Comparison of ENCODE assay signal across 16 mouse cellular contexts in the genomic region with DNA sequence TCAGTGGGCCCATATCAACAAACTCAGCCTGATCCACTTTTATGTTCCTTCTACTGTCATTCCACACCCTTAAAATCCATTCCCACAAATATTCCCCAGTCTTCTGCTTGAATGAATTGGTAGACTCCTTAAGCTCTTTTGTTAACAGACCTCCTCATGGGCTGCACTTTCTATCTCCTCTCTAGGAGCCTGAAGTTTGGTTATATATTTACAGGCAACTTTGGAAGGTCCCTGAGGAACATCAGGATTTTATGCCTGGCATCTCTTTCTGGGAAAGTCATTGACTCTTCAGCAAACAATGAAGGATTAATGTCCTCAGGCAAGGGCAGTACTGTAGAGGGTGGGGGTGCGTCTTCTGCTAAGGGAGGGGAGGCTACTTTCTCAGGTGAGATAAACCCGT.
"Had no signal": no experiment of that assay in that cellular context is flagged by ENCODE, and none has a peak within 500 bp of the region (broad histone marks: within the 10 kb centered on the region; RNA-seq: fewer than 3 reads in every experiment).

No protein-coding gene starts in this region.

- DNase-seq: retina, postnatal 1 day; right cerebral cortex, adult 18-20 months; right cerebral cortex, postnatal 14 days; right cerebral cortex, postnatal 25 days; right cerebral cortex, postnatal 4 days; spleen, adult 18-20 months; thymus, adult 18-20 months; thymus, adult 2 months; thymus, postnatal 14 days; thymus, postnatal 25 days; thymus, postnatal 36 days; thymus, postnatal 4 days had no signal

- H3K4me3 ChIP-seq: neural tube, embryonic 13.5 days; neural tube, embryonic 15.5 days; stomach, embryonic 15.5 days had no signal

- H3K27ac ChIP-seq: neural tube, embryonic 13.5 days; neural tube, embryonic 15.5 days; stomach, embryonic 15.5 days; stomach, postnatal 0 days had no signal

- H3K27me3 ChIP-seq: neural tube, embryonic 13.5 days; neural tube, embryonic 15.5 days; stomach, embryonic 15.5 days had no signal

- H3K36me3 ChIP-seq: neural tube, embryonic 13.5 days; neural tube, embryonic 15.5 days; stomach, embryonic 15.5 days had no signal

- H3K4me1 ChIP-seq: neural tube, embryonic 13.5 days; neural tube, embryonic 15.5 days; stomach, embryonic 15.5 days had no signal
